Mouse (Mus musculus): ENCODE results near the gene Per2.

- TF ChIP-seq POLR2AphosphoS5 (IDR thresholded peaks at IDR 0.05; ENCODE audit: insufficient replicate concordance, low read depth, low read length) (no peak), CTCF (IDR thresholded peaks at IDR 0.05; ENCODE audit: low read depth, low read length) (no peak), TAL1 (conservative IDR thresholded peaks at IDR 0.05; ENCODE audit: low read depth, low read length) (no peak), GATA1 (IDR thresholded peaks at IDR 0.05; ENCODE audit: borderline replicate concordance, low read length) (no peak)
Measured at GRCm38 (mm10) chr1:91407819-91408218, 51.3 kb downstream of the Per2 start.

All from G1E (cell line).